Mouse (Mus musculus) testis, adult 2 months (tissue): ENCODE measurements around the gene Cep63.

ENCODE experiments used
- CTCF ChIP-seq: fragments of 200-500 bp; IDR thresholded peaks from 2 replicates; pipeline ENCODE4 v1.5.1; 2012; ENCODE audit warnings: low read depth, mild to moderate bottlenecking, inconsistent platforms, low read length, moderate library complexity; ENCODE audit not compliant: control insufficient read depth, insufficient read depth, insufficient replicate concordance
- POLR2A ChIP-seq: fragments of 200-500 bp; IDR thresholded peaks from 2 replicates; pipeline ENCODE4 v1.6.1; 2012; ENCODE audit warnings: low read depth, mild to moderate bottlenecking, inconsistent platforms, low read length, moderate library complexity; ENCODE audit not compliant: control insufficient read depth

GRCm38 (mm10) chr9:102543761-102544115, 82.6 kb downstream of the Cep63 start:
- TF ChIP-seq CTCF, result no peak
- no peak for TF ChIP-seq POLR2A
